Mouse (Mus musculus) stomach, postnatal 0 days (tissue): ENCODE data around the gene Lgals7. TPM values are rescaled to one million over a fixed set of nuclear protein-coding genes. Genes with fewer than 3 reads are reported as not detected.

ENCODE experiments used
- ATAC-seq: fragments of 200-750 bp; cut with Nextera tagmentation; 2 replicates; pipeline ENCODE4 v1.8.0; 2017; ENCODE audit not compliant: low FRiP score, low TSS enrichment
- DNase-seq: peaks from one replicate; pipeline ENCODE4 v3.0.0-alpha.2; 2016; ENCODE audit warnings: low spot score
- H3K27ac ChIP-seq: fragments of 300-500 bp; sonication (generic); replicated peaks from 2 replicates; pipeline ENCODE4 v1.5.1; 2014; ENCODE audit warnings: mild to moderate bottlenecking, control low read depth
- H3K27me3 ChIP-seq: fragments of 300-500 bp; sonication (generic); 2 replicates; pipeline ENCODE4 v1.6.1; 2014; ENCODE audit warnings: low read length; ENCODE audit not compliant: control insufficient read depth, insufficient read depth
- H3K36me3 ChIP-seq: fragments of 300-500 bp; sonication (generic); 2 replicates; pipeline ENCODE4 v1.6.1; 2014; ENCODE audit warnings: low read length, mixed read lengths; ENCODE audit not compliant: control insufficient read depth, insufficient read depth
- H3K4me1 ChIP-seq: fragments of 300-500 bp; sonication (generic); replicated peaks from 2 replicates; pipeline ENCODE4 v1.6.1; 2014; ENCODE audit warnings: antibody characterized with exemption; ENCODE audit not compliant: control insufficient read depth, insufficient read depth
- H3K4me2 ChIP-seq: fragments of 300-500 bp; sonication (generic); replicated peaks from 2 replicates; pipeline ENCODE4 v1.6.1; 2014; ENCODE audit warnings: low read depth, mild to moderate bottlenecking, control low read depth, moderate library complexity
- H3K4me3 ChIP-seq: fragments of 300-500 bp; sonication (generic); 2 replicates; pipeline ENCODE4 v1.5.1; 2014; ENCODE audit warnings: low read depth, low read length, control low read depth
- H3K9ac ChIP-seq: fragments of 300-500 bp; sonication (generic); 2 replicates; pipeline ENCODE4 v1.6.1; 2014; ENCODE audit warnings: mild to moderate bottlenecking, low read length, control low read depth, mixed read lengths
- H3K9me3 ChIP-seq: fragments of 300-500 bp; sonication (generic); 2 replicates; pipeline ENCODE4 v1.6.1; 2016; ENCODE audit warnings: low read length; ENCODE audit not compliant: control insufficient read depth
- CTCF ChIP-seq: IDR thresholded peaks from 2 replicates; pipeline ENCODE4 v1.5.1; 2016; ENCODE audit warnings: antibody characterized with exemption, low read depth, mild to moderate bottlenecking, moderate library complexity
- EP300 ChIP-seq: optimal IDR thresholded peaks from 2 replicates; pipeline ENCODE3; 2016; ENCODE audit warnings: antibody characterized with exemption
- WGBS: fragments of 180-500 bp; shearing (Covaris S2); extraction: QIAGEN DNeasy Blood & Tissue Kit; methylation state at CpG from one replicate; pipeline ENCODE4 v1.1.7; 2014; 5-methylcytosine and 5-hydroxymethylcytosine counted together
- polyA plus RNA-seq: library from polyadenylated mRNA; unstranded; fragments of >200 nt; fragmentation: Nextera tagmentation; extraction: Ambion mirVana; gene quantifications from 2 replicates; pipeline ENCODE4 v1.2.1, GENCODE M21; 2015

Gene Lgals7
- polyA plus RNA-seq, 1 experiment from 2014 or later: 301 TPM

- H3K9ac ChIP-seq: no peak overlapping the region
- peaks cover 80% of the 10 kb centered on the region for H3K36me3 ChIP-seq
- no peaks in the 10 kb centered on the region for H3K4me1 ChIP-seq
- no peak overlapping the region for H3K4me2 ChIP-seq
- H3K4me3 ChIP-seq: no peak overlapping the region
- ATAC-seq: no peak
- no peaks in the 10 kb centered on the region for H3K27me3 ChIP-seq
- no peak for DNase-seq
- H3K27ac ChIP-seq: no peak overlapping the region
- no peak for TF ChIP-seq CTCF
- TF ChIP-seq EP300: no peak
- no peaks in the 10 kb centered on the region for H3K9me3 ChIP-seq
- WGBS: 82% methylated on average over 10 of the region's 10 CpGs
Observed at GRCm38 (mm10) chr7:28903778-28904177, 40.1 kb downstream of the Lgals7 start.

- Histone ChIP-seq H3K4me2 (no peak overlapping the region), H3K9ac (no peak overlapping the region), H3K36me3 (peaks cover 82% of the 10 kb centered on the region), H3K4me1 (no peaks in the 10 kb centered on the region), H3K9me3 (no peaks in the 10 kb centered on the region), H3K4me3 (no peak overlapping the region), H3K27me3 (no peaks in the 10 kb centered on the region), H3K27ac (no peak overlapping the region)
- TF ChIP-seq CTCF (no peak), EP300 (no peak)
- DNase-seq (no peak), ATAC-seq (0 out of 2 replicates have a peak, but pooled peaks have one; percentile 15)
- WGBS: 88% methylated on average over 5 of the region's 5 CpGs
Observed at GRCm38 (mm10) chr7:28907195-28907594, 43.5 kb downstream of the Lgals7 start.

- ATAC-seq (peak; percentile 27; the same call in 1 of the 2 replicates), DNase-seq (no peak)
- Histone ChIP-seq H3K36me3 (peaks cover 79% of the 10 kb centered on the region), H3K4me3 (no peak overlapping the region), H3K9me3 (no peaks in the 10 kb centered on the region), H3K27me3 (no peaks in the 10 kb centered on the region), H3K9ac (no peak overlapping the region), H3K27ac (peak overlapping the region; percentile 24; the same call in 1 of the 2 replicates), H3K4me2 (no peak overlapping the region), H3K4me1 (no peaks in the 10 kb centered on the region)
- peak; percentile 28; the same call in 1 of the 2 replicates for TF ChIP-seq CTCF
- TF ChIP-seq EP300: no peak
- 62% methylated on average over 4 of the region's 4 CpGs for WGBS
Observed at GRCm38 (mm10) chr7:28911632-28912031, 48.0 kb downstream of the Lgals7 start.

GRCm38 (mm10) chr7:28913171-28913570 is 49.5 kb downstream of the Lgals7 start:
- H3K9ac ChIP-seq: no peak overlapping the region
- H3K4me2 ChIP-seq: no peak overlapping the region
- no peaks in the 10 kb centered on the region for H3K9me3 ChIP-seq
- peaks cover 67% of the 10 kb centered on the region for H3K36me3 ChIP-seq
- DNase-seq (no peak), ATAC-seq (no peak)
- 70% methylated on average over 11 of the region's 11 CpGs for WGBS
- H3K4me1 ChIP-seq: peaks cover 2% of the 10 kb centered on the region; the same call in 1 of the 2 replicates
- no peaks in the 10 kb centered on the region for H3K27me3 ChIP-seq
- 0 out of 2 replicates have a peak overlapping the region, but pooled peaks have one; percentile 18 for H3K27ac ChIP-seq
- TF ChIP-seq EP300 (no peak), CTCF (no peak)
- no peak overlapping the region for H3K4me3 ChIP-seq

Other genes starting within 250 kb of the Lgals7 start
- gene Acp7, start 232.5 kb upstream of the Lgals7 start, polyA plus RNA-seq: 10.9 and 12.4 TPM in 2 replicates
- 1.7 and 2.4 TPM in 2 replicates for gene Fbxo27, start 171.0 kb upstream of the Lgals7 start, polyA plus RNA-seq
- 5.6 and 6.1 TPM in 2 replicates for gene Fbxo17, start 147.0 kb upstream of the Lgals7 start, polyA plus RNA-seq
- 113 and 118 TPM in 2 replicates for gene Mrps12, start 122.0 kb upstream of the Lgals7 start, polyA plus RNA-seq
- 11.4 and 12.3 TPM in 2 replicates for gene Sars2, start 121.9 kb upstream of the Lgals7 start, polyA plus RNA-seq
- not detected in 2 replicates for gene Ccer2, start 107.7 kb upstream of the Lgals7 start, polyA plus RNA-seq
- 35.3 and 39.3 TPM in 2 replicates for gene Sirt2, start 97.1 kb upstream of the Lgals7 start, polyA plus RNA-seq
- gene Nfkbib, start 96.3 kb upstream of the Lgals7 start, polyA plus RNA-seq: 31.2 and 33.0 TPM in 2 replicates
- 2.1 and 2.6 TPM in 2 replicates for gene Rinl, start 74.9 kb upstream of the Lgals7 start, polyA plus RNA-seq
- gene Hnrnpl, start 55.3 kb upstream of the Lgals7 start, polyA plus RNA-seq: 153 and 156 TPM in 2 replicates
- gene Ech1, start 38.6 kb upstream of the Lgals7 start, polyA plus RNA-seq: 426 and 435 TPM in 2 replicates
- gene Lgals4, start 30.0 kb upstream of the Lgals7 start, polyA plus RNA-seq: 469 and 489 TPM in 2 replicates
- gene Capn12, start 17.6 kb downstream of the Lgals7 start, polyA plus RNA-seq: 1.9 and 2.3 TPM in 2 replicates
- gene Actn4, start 98.5 kb downstream of the Lgals7 start, polyA plus RNA-seq: 216 and 227 TPM in 2 replicates
- gene Eif3k, start 118.0 kb downstream of the Lgals7 start, polyA plus RNA-seq: 294 and 295 TPM in 2 replicates
- gene Map4k1, start 118.2 kb downstream of the Lgals7 start, polyA plus RNA-seq: 3.0 and 3.6 TPM in 2 replicates